Mouse (Mus musculus): ENCODE results near the gene Fancg. TPM values are rescaled to one million over a fixed set of nuclear protein-coding genes. Genes with fewer than 3 reads are reported as not detected.
"Not testable (repeated sequence)": the region's sequence is repeated elsewhere in the genome, so short reads cannot be mapped to it uniquely, and the experiment has no call there.

The Fancg gene
- total RNA-seq, 2 experiments from 2014 or later, result 1.7 to 11.8 TPM

GRCm38 (mm10) chr4:43001272-43001671 is 9.0 kb downstream of the Fancg start:
- no peak for ATAC-seq (replicated peaks; ENCODE audit: low FRiP score, poor library complexity, severe bottlenecking)

DNA sequence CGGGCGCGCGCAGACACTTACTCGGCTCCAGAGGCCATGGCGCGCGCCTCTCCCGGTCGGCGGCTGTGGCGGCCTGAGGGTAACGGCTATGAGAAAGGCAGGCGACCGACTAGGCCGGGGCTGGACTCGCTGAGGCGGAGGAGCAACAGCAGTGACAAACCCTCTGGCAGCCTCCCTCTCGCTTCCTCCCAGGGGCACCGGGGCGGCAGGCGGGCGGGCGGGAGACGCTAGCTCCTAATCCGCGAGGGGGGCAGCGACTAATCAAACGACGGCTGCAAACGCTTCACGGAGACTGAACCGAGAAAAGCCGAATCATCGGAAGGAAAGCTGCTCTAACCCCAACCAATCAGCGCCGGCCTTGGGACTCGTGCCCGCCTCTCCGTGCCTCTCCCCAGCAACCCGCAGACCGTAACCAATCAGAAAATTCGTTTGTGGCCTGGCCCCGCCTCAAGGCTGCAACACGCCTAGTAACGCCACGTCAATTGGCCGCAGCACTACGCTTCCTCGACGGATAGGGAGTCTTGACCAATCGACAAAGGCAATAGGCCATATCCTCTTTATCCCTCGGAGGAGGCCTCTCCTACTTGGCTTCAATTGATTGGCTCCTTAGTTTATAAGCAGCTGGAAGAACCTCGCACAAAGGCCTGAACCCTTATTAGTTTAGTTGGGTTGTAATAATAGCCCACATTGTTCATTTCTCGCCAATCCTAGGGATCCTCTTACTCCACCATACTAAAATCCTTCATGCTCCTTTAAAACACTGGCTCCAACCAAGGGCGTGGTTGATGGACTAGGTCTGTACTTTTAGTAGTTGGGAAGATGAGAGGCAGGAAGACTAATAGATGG is 9.9 kb downstream of the Fancg start, which contains the start of gene Vcp:
Gene Vcp, minus strand, starts transcription at position 367 of the 846 bp plus-strand sequence.
- peak; percentile 92 for ATAC-seq (replicated peaks; ENCODE audit: low FRiP score, poor library complexity, severe bottlenecking)

DNA sequence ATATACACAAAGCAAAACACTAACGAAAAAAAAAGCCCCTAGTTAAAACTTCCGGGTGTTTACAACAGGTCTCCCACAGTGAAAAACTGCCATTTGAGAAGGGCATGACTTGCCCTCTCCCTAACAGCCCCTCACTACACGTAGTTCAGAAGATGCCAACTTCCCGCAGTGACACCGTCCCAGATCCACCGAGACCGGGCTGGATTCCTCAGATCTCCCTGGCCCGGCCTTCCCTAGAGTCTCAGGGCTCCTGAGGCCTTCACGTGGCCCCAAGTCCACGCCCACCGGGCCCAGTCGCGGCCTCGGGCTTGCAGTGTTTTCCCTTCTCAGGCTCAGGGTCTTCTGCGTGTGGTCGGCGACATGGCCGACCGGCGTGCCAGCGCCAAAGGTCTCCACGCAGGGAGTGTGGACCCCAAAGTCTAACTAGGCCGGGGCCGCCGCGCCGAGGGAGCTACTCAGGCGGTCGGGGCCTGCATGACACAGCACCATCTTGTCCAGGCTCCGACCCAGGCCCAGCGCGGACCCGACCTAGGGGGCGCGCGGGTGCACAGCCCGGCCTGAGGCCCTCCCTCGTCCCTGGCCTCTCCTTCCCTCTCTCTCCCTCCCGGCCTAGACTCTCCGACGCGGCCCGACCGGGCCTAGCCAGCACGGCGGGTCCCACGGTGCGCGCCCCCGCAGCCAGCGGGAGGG is 10.7 kb downstream of the Fancg start:
- ATAC-seq (replicated peaks; ENCODE audit: low FRiP score, poor library complexity, severe bottlenecking), result peak; percentile 63

DNA sequence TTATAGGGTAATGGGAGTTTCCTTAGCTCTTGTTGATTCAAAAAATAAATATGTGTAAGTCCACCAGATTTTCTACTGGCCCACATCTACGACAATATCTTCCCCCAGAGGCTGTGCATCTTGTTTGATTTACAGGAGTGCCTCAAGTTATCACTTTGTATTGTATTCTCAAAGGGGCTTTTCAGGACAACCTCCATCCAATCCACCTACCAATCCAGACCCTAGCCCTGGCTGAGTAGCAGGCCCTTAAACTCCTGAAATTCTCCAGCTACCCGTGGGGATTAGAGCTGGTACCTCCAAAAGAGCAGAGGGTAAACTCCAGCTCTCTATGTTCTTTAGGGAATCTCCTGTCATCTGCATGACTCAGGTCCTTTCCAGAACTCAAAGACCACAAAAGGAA is 12.3 kb downstream of the Fancg start:
- no peak for ATAC-seq (replicated peaks; ENCODE audit: low FRiP score, poor library complexity, severe bottlenecking)

DNA sequence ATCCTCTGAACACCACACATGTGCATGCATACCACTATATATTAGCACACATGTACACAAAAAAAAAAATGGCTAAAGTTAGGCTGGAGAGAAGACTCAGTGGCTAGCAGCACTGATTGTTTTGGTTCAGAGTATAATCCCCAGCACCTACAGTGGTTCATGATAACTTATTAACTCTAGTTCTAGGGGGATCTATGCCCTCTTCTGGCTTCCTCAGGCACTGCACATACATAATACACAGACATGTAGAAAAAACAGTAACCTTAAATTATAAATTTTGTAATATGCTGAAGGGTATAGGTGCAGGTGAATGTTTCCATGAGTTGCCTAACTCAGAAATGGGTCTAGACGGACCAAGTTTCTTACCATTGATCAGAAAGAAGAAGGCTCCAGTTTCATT is 22.0 kb downstream of the Fancg start:
- ATAC-seq (replicated peaks; ENCODE audit: low FRiP score, poor library complexity, severe bottlenecking), result 0 out of 2 replicates have a peak, but pooled peaks have one; percentile 53

DNA sequence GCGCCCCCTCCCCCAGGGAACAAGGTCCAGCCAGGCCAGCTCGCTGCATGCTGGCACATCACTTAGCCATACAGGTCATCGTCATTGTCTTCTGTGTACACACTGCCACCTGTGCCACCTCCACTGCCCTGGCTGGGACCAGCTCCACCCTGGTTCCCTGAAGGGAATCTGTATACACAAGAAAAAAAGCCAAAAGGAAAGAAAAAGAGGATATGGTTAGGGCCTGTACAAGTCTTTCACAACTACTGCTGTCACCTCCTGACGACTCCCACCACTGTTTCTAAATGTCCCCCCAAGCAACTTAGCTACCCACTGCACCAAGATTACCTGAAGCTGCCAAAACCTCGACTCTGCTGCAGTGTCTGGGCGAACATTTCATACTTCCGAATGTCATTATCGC is 29.8 kb downstream of the Fancg start:
- not testable (repeated sequence) for ATAC-seq (replicated peaks; ENCODE audit: low FRiP score, poor library complexity, severe bottlenecking)

- 0 out of 2 replicates have a peak, but pooled peaks have one; percentile 49 for ATAC-seq (replicated peaks; ENCODE audit: low FRiP score, poor library complexity, severe bottlenecking)
These were observed 32.2 kb downstream of the Fancg start for GRCm38 (mm10) chr4:42978062-42978461.

- ATAC-seq (replicated peaks; ENCODE audit: low FRiP score, poor library complexity, severe bottlenecking), result no peak
These were observed 36.4 kb downstream of the Fancg start for GRCm38 (mm10) chr4:42973868-42974267.

- no peak for ATAC-seq (replicated peaks; ENCODE audit: low FRiP score, poor library complexity, severe bottlenecking)
These were observed 37.4 kb downstream of the Fancg start for GRCm38 (mm10) chr4:42972952-42973351.

- ATAC-seq (replicated peaks; ENCODE audit: low FRiP score, poor library complexity, severe bottlenecking), result no peak
These were observed 41.0 kb downstream of the Fancg start, which contains the start of gene 1700022I11Rik for GRCm38 (mm10) chr4:42969304-42969703. Gene 1700022I11Rik (plus strand): TSS chr4:42969604.

GRCm38 (mm10) chr4:42965039-42965719 is 45.1 kb downstream of the Fancg start:
- peak; percentile 79 for ATAC-seq (replicated peaks; ENCODE audit: low FRiP score, poor library complexity, severe bottlenecking)

DNA sequence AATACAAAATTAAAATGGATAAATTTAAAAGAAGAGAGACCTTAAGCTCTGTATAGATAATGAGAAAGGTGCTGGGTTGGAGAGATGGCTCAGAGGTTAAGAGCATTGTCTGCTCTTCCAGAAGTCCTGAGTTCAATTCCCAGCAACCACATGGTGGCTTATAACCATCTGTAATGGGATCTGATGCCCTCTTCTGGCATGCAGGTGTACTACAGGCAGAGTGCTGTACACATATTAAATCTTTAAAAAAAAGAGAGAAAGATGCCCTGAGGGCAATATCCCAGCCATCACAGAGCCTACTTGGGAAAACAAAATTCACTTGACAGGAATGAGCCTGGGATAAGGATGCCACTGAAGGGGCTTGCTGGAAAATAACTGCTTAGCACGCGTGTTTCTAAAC is 46.8 kb downstream of the Fancg start:
- no peak for ATAC-seq (replicated peaks; ENCODE audit: low FRiP score, poor library complexity, severe bottlenecking)

GRCm38 (mm10) chr4:42961592-42961991 is 48.7 kb downstream of the Fancg start:
- ATAC-seq (replicated peaks; ENCODE audit: low FRiP score, poor library complexity, severe bottlenecking), result peak; percentile 68

- ATAC-seq (replicated peaks; ENCODE audit: low FRiP score, poor library complexity, severe bottlenecking), result no peak
These were observed 50.9 kb downstream of the Fancg start for GRCm38 (mm10) chr4:42959382-42959781.

- no peak for ATAC-seq (replicated peaks; ENCODE audit: low FRiP score, poor library complexity, severe bottlenecking)
These were observed 51.4 kb downstream of the Fancg start for GRCm38 (mm10) chr4:42958942-42959341.

DNA sequence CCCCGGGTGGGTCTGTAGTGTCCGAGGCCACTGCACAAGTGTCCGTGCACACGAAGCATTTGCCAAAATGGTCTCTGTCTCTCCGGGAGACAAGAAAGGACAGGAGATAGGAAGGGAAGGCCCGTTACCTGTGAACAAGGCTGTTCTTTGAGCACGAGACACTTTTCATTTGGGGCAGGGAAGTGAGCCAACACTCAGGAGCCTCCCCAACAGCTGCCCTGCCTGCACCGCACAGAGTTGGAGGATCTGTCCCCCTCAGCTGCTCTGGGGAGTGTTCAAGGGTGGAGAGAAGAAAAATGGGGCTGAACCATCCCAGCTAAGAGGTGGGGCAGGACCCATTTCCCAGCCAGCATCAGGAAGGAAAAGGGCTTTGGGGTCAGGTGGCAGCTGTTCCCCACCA is 52.3 kb downstream of the Fancg start:
- no peak for ATAC-seq (replicated peaks; ENCODE audit: low FRiP score, poor library complexity, severe bottlenecking)

- ATAC-seq (replicated peaks; ENCODE audit: low FRiP score, poor library complexity, severe bottlenecking), result no peak
These were observed 53.0 kb downstream of the Fancg start for GRCm38 (mm10) chr4:42957306-42957705.

GRCm38 (mm10) chr4:42956581-42956980 is 53.7 kb downstream of the Fancg start:
- ATAC-seq (replicated peaks; ENCODE audit: low FRiP score, poor library complexity, severe bottlenecking), result no peak

DNA sequence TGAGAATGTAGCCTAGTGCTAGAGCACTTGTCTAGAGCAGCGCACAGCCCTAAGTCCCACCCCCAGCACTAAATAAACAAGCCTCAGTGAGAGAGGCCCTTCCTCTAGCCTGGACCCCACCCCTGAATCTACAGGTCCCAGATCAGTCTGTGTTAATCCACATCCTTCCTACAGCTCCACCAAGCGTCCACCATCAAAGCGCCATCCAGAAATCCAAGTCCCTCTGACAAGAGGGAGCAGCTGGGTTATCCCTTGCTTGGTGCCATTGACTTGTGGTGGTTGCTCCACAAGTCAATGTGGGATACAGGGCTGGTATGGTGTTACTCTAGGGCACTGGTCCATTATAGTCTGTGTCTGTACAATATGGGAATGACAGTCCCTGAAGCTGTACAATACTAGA is 55.1 kb downstream of the Fancg start:
- ATAC-seq (replicated peaks; ENCODE audit: low FRiP score, poor library complexity, severe bottlenecking), result no peak

DNA sequence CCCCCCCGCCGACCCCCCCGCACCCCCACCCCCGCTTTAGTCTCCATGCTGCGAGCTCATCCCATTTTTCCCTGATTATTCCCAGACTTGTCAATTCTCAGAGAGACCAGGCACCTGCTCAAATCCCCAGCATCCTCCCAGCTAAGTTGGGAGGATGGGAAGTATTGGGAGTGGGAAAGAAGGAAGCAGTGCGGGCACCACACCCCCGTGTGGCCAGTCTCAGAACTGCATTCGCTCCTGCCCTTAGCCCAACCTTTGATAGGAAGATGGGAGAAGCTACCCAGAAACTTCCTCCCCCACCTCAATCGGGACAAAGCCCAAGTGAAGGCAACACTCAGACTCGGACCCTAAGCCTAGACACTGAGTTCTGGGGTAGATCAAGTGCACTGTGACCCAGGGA is 56.0 kb downstream of the Fancg start:
- 0 out of 2 replicates have a peak, but pooled peaks have one; percentile 19 for ATAC-seq (replicated peaks; ENCODE audit: low FRiP score, poor library complexity, severe bottlenecking)
